Mouse (Mus musculus) neural tube, embryonic 11.5 days (tissue): ENCODE measurements around the gene H2al1f. TPM values are rescaled to one million over a fixed set of nuclear protein-coding genes. Genes with fewer than 3 reads are reported as not detected.
"Not testable (repeated sequence)": the region's sequence is repeated elsewhere in the genome, so short reads cannot be mapped to it uniquely, and the experiment has no call there.

ENCODE experiments used
- ATAC-seq: fragments of 200-750 bp; cut with Nextera tagmentation; 2 replicates; pipeline ENCODE4 v1.8.0; 2017; ENCODE audit warnings: moderate number of reproducible peaks, mild to moderate bottlenecking, moderate TSS enrichment, moderate library complexity; ENCODE audit not compliant: insufficient read depth, low FRiP score, low TSS enrichment
- DNase-seq: peaks from one replicate; pipeline ENCODE4 v3.0.0-alpha.2; 2015; ENCODE audit warnings: low spot score
- H3K27ac ChIP-seq: fragments of 300-500 bp; sonication (generic); 2 replicates; pipeline ENCODE4 v1.5.1; 2014; ENCODE audit warnings: low read depth, mild to moderate bottlenecking, low read length
- H3K27me3 ChIP-seq: fragments of 300-500 bp; sonication (generic); 2 replicates; pipeline ENCODE4 v1.6.1; 2014; ENCODE audit warnings: mild to moderate bottlenecking, low read length, mixed read lengths; ENCODE audit not compliant: control insufficient read depth, insufficient read depth
- H3K36me3 ChIP-seq: fragments of 300-500 bp; sonication (generic); 2 replicates; pipeline ENCODE4 v1.6.1; 2014; ENCODE audit warnings: mild to moderate bottlenecking, low read length, moderate library complexity, mixed read lengths; ENCODE audit not compliant: control insufficient read depth, insufficient read depth
- H3K4me1 ChIP-seq: fragments of 300-500 bp; sonication (generic); 2 replicates; pipeline ENCODE4 v1.6.1; 2014; ENCODE audit warnings: low read length, mixed read lengths; ENCODE audit not compliant: control insufficient read depth, insufficient read depth
- H3K4me2 ChIP-seq: fragments of 300-500 bp; sonication (generic); 2 replicates; pipeline ENCODE4 v1.6.1; 2014; ENCODE audit warnings: low read depth, mild to moderate bottlenecking, moderate library complexity
- H3K4me3 ChIP-seq: fragments of 300-500 bp; sonication (generic); 2 replicates; pipeline ENCODE4 v1.5.1; 2014; ENCODE audit warnings: low read depth, low read length
- H3K9ac ChIP-seq: fragments of 300-500 bp; sonication (generic); 2 replicates; pipeline ENCODE4 v1.6.1; 2014; ENCODE audit warnings: mild to moderate bottlenecking, low read length
- H3K9me3 ChIP-seq: fragments of 300-500 bp; sonication (generic); 2 replicates; pipeline ENCODE4 v1.6.1; 2016; ENCODE audit warnings: low read length; ENCODE audit not compliant: control insufficient read depth
- WGBS: fragments of 180-500 bp; shearing (Covaris S2); extraction: QIAGEN DNeasy Blood & Tissue Kit; methylation state at CpG from one replicate; pipeline ENCODE4 v1.1.7; 2014; 5-methylcytosine and 5-hydroxymethylcytosine counted together
- polyA plus RNA-seq: library from polyadenylated mRNA; unstranded; fragments of >200 nt; fragmentation: Nextera tagmentation; extraction: Ambion mirVana; gene quantifications from 2 replicates; pipeline ENCODE4 v1.2.1, GENCODE M21; 2014

Gene H2al1f
- polyA plus RNA-seq, 1 experiment from 2014 or later: not detected

- not testable (repeated sequence) for H3K36me3 ChIP-seq, H3K27me3 ChIP-seq, H3K9ac ChIP-seq, ATAC-seq, H3K27ac ChIP-seq, DNase-seq, H3K9me3 ChIP-seq, H3K4me3 ChIP-seq, H3K4me2 ChIP-seq, H3K4me1 ChIP-seq
- WGBS: 88% methylated on average over 1 of the region's 3 CpGs
Observed at GRCm38 (mm10) chrX:11302132-11302531, 12.8 kb upstream of the H2al1f start, which contains the start of gene H2al1b. TSS of gene H2al1b (plus strand) at chrX:11302432.

- ATAC-seq, H3K27ac ChIP-seq, H3K27me3 ChIP-seq, H3K36me3 ChIP-seq, H3K4me3 ChIP-seq, DNase-seq, H3K9me3 ChIP-seq, H3K4me2 ChIP-seq, H3K4me1 ChIP-seq, H3K9ac ChIP-seq: not testable (repeated sequence)
- WGBS: 92% methylated on average over 1 of the region's 6 CpGs
Observed at GRCm38 (mm10) chrX:11305355-11305754, 9.6 kb upstream of the H2al1f start, which contains the start of gene H2al1c. TSS of gene H2al1c (plus strand) at chrX:11305655.

DNA sequence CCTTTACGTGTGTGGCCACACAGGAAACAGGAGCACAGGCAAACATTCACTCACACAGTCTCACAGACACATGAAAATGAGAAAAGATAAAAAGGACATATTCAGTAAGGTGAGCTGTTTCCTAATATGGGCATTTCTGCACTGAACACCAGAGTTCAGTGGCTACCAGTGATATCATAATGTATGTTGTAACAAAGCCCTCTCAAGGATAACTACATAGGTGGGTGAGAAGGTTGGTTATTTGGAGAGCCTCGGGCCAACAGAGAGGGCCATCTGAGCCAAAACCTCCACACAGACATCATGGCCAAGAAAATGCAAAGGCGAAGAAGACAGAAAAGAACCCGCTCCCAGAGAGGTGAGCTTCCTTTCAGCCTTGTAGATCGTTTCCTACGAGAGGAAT lies 6.4 kb upstream of the H2al1f start, which contains the start of gene H2al1d:
Gene H2al1d (plus strand): TSS at position 301 of the 400 bp plus-strand sequence.
- not testable (repeated sequence) for H3K4me3 ChIP-seq, ATAC-seq, H3K4me2 ChIP-seq, H3K27me3 ChIP-seq, DNase-seq, H3K9ac ChIP-seq, H3K36me3 ChIP-seq, H3K9me3 ChIP-seq, H3K4me1 ChIP-seq, H3K27ac ChIP-seq
- no CpG with 5 or more reads among the region's 6 CpGs for WGBS

DNA sequence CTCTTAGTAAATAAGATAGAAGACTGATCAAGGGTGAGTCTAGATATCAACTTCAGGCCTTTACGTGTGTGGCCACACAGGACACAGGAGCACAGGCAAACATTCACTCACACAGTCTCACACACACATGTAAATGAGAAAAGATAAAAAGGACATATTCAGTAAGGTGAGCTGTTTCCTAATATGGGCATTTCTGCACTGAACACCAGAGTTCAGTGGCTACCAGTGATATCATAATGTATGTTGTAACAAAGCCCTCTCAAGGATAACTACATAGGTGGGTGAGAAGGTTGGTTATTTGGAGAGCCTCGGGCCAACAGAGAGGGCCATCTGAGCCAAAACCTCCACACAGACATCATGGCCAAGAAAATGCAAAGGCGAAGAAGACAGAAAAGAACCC lies 3.3 kb upstream of the H2al1f start, which contains the start of gene H2al1e:
Gene H2al1e (plus strand): TSS at position 301 of the 400 bp plus-strand sequence.
- WGBS: no CpG with 5 or more reads among the region's 3 CpGs
- H3K4me2 ChIP-seq, ATAC-seq, H3K36me3 ChIP-seq, H3K27ac ChIP-seq, H3K4me3 ChIP-seq, H3K9me3 ChIP-seq, H3K4me1 ChIP-seq, H3K27me3 ChIP-seq, DNase-seq, H3K9ac ChIP-seq: not testable (repeated sequence)

GRCm38 (mm10) chrX:11317956-11318355 lies 3.0 kb downstream of the H2al1f start, which contains the start of gene H2al1g:
TSS of gene H2al1g (plus strand) at chrX:11318256.
- not testable (repeated sequence) for ATAC-seq, H3K9ac ChIP-seq, H3K4me1 ChIP-seq, H3K4me2 ChIP-seq, H3K4me3 ChIP-seq, H3K27ac ChIP-seq, H3K36me3 ChIP-seq, DNase-seq, H3K9me3 ChIP-seq, H3K27me3 ChIP-seq
- WGBS: no CpG with 5 or more reads among the region's 3 CpGs

DNA sequence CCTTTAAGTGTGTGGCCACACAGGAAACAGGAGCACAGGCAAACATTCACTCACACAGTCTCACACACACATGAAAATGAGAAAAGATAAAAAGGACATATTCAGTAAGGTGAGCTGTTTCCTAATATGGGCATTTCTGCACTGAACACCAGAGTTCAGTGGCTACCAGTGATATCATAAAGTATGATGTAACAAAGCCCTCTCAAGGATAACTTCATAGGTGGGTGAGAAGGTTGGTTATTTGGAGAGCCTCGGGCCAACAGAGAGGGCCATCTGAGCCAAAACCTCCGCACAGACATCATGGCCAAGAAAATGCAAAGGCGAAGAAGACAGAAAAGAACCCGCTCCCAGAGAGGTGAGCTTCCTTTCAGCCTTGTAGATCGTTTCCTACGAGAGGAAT lies 6.2 kb downstream of the H2al1f start, which contains the start of gene H2al1h:
Gene H2al1h (plus strand): TSS at position 301 of the 400 bp plus-strand sequence.
- H3K9ac ChIP-seq, H3K4me3 ChIP-seq, H3K36me3 ChIP-seq, ATAC-seq, H3K27ac ChIP-seq, H3K4me2 ChIP-seq, H3K27me3 ChIP-seq, H3K9me3 ChIP-seq, H3K4me1 ChIP-seq, DNase-seq: not testable (repeated sequence)
- WGBS: no CpG with 5 or more reads among the region's 6 CpGs

- H3K27me3 ChIP-seq, DNase-seq, H3K9me3 ChIP-seq, H3K36me3 ChIP-seq, H3K4me2 ChIP-seq, H3K4me3 ChIP-seq, H3K27ac ChIP-seq, H3K4me1 ChIP-seq, ATAC-seq, H3K9ac ChIP-seq: not testable (repeated sequence)
- WGBS: 100% methylated on average over 1 of the region's 5 CpGs
Observed at GRCm38 (mm10) chrX:11324359-11324758, 9.4 kb downstream of the H2al1f start, which contains the start of gene H2al1i. TSS of gene H2al1i (plus strand) at chrX:11324659.

DNA sequence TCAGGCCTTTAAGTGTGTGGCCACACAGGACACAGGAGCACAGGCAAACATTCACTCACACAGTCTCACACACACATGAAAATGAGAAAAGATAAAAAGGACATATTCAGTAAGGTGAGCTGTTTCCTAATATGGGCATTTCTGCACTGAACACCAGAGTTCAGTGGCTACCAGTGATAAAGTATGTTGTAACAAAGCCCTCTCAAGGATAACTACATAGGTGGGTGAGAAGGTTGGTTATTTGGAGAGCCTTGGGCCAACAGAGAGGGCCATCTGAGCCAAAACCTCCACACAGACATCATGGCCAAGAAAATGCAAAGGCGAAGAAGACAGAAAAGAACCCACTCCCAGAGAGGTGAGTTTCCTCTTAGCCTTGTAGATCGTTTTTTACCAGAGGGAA lies 12.6 kb downstream of the H2al1f start, which contains the start of gene H2al1j:
Gene H2al1j (plus strand): TSS at position 301 of the 400 bp plus-strand sequence.
- H3K36me3 ChIP-seq, H3K4me2 ChIP-seq, H3K4me3 ChIP-seq, DNase-seq, H3K4me1 ChIP-seq, H3K9ac ChIP-seq, H3K27me3 ChIP-seq, H3K9me3 ChIP-seq, ATAC-seq, H3K27ac ChIP-seq: not testable (repeated sequence)
- 87% methylated on average over 2 of the region's 2 CpGs for WGBS

DNA sequence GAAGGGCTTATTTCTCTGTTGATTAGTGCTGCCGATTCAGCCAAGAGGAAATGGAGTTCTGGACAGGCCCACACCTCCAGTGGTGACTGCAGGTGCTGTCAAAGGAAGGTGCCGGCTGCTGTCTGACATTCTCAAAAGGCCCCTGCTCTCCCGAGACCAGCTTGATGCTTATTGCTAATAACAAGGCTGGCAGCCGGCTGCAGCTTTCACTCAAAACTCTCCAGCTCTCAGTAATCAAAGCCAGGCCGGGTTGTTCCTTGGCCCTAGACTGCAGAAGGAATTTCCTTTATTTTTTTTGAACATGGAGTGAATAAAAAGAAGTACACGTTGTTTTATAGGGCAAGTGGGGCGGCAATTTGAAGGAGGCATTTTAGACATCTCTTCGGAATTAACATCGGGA lies 30.8 kb downstream of the H2al1f start:
- Histone ChIP-seq H3K9ac (no peak overlapping the region), H3K9me3 (no peaks in the 10 kb centered on the region), H3K4me1 (no peaks in the 10 kb centered on the region), H3K36me3 (no peaks in the 10 kb centered on the region), H3K27ac (no peak overlapping the region), H3K4me3 (no peak overlapping the region), H3K27me3 (no peaks in the 10 kb centered on the region), H3K4me2 (no peak overlapping the region)
- WGBS: 72% methylated on average over 9 of the region's 9 CpGs
- DNase-seq: no peak
- ATAC-seq: no peak
